Mouse (Mus musculus) left cerebral cortex, postnatal 10 days (tissue): ENCODE data around the gene Atp9a. TPM values are rescaled to one million over a fixed set of nuclear protein-coding genes. Genes with fewer than 3 reads are reported as not detected.
A peak's percentile ranks its signal among the peaks of the same experiment; 100 is the strongest.
"Not testable (repeated sequence)": the region's sequence is repeated elsewhere in the genome, so short reads cannot be mapped to it uniquely, and the experiment has no call there.

Source experiments
- DNase-seq, 2 experiments: peaks; one replicate each; pipeline ENCODE4 v3.0.0; 2021 to 2022; ENCODE audit warnings: low spot score in 2 of 2, mixed read lengths in 1 of 2; ENCODE audit errors: extremely low spot score in 1 of 2
- intact Hi-C: fragments of 180-260 bp; cut with DNase I; formaldehyde crosslinking; loops from one replicate; pipeline ENCODE4 v1.15.1; 2025
- total RNA-seq, 2 experiments: library from RNA; stranded (reverse); gene quantifications; 2 replicates each; pipeline ENCODE4 v1.2.3; 2021

The Atp9a gene
- total RNA-seq: 100 to 1,000 TPM; 486 to 487 TPM

- peak; percentile 64 to 87 for DNase-seq
- intact Hi-C loops: loop anchor here (5.0 kb wide), 1 partner anchor 50 kb away; no protein-coding TSS in a partner anchor
Observed at GRCm38 (mm10) chr2:168742059-168742627, at the start of gene Atp9a. Atp9a (minus strand) TSS chr2:168742409.

- intact Hi-C loops: no loop called here
- DNase-seq: no peak
Observed at GRCm38 (mm10) chr2:168791115-168791802, 49.0 kb upstream of the Atp9a start.

- intact Hi-C loops: no loop called here
- DNase-seq: no peak
Observed at GRCm38 (mm10) chr2:168786174-168786573, 44.0 kb upstream of the Atp9a start.

GRCm38 (mm10) chr2:168780596-168780995, 38.4 kb upstream of the Atp9a start:
- DNase-seq: no peak
- intact Hi-C loops: no loop called here

GRCm38 (mm10) chr2:168780024-168780423, 37.8 kb upstream of the Atp9a start:
- intact Hi-C loops: no loop called here
- peak in 1 of 2 experiments; percentile 55 for DNase-seq

- no peak for DNase-seq
- intact Hi-C loops: no loop called here
Observed at GRCm38 (mm10) chr2:168777481-168777880, 35.3 kb upstream of the Atp9a start.

GRCm38 (mm10) chr2:168776238-168776637, 34.0 kb upstream of the Atp9a start:
- intact Hi-C loops: no loop called here
- no peak for DNase-seq

GRCm38 (mm10) chr2:168769259-168769658, 27.1 kb upstream of the Atp9a start:
- intact Hi-C loops: loop anchor here (5.0 kb wide), 1 partner anchor 73 kb away; no protein-coding TSS in a partner anchor
- no peak for DNase-seq

- no peak for DNase-seq
- intact Hi-C loops: loop anchor here (5.0 kb wide), 1 partner anchor 75 kb away; no protein-coding TSS in a partner anchor
Observed at GRCm38 (mm10) chr2:168767582-168767981, 25.4 kb upstream of the Atp9a start, which contains the start of gene Sall4. Sall4 (minus strand) TSS chr2:168767943.

- DNase-seq: no peak
Observed at GRCm38 (mm10) chr2:168766538-168767361, 24.5 kb upstream of the Atp9a start.

GRCm38 (mm10) chr2:168765696-168766537, 23.7 kb upstream of the Atp9a start:
- DNase-seq: no peak
- intact Hi-C loops: loop anchor here (5.0 kb wide), 1 partner anchor 76 kb away; no protein-coding TSS in a partner anchor

More at GRCm38 (mm10) chr2:168766538-168767361, 24.5 kb upstream of the Atp9a start:
- intact Hi-C loops: loop anchor here (5.0 kb wide), 1 partner anchor 76 kb away; no protein-coding TSS in a partner anchor

- intact Hi-C loops: loop anchor here (5.0 kb wide), 1 partner anchor 77 kb away; no protein-coding TSS in a partner anchor
- DNase-seq: peak in 1 of 2 experiments; percentile 57
Observed at GRCm38 (mm10) chr2:168765065-168765681, 23.0 kb upstream of the Atp9a start.

- intact Hi-C loops: no loop called here
- DNase-seq: no peak
Observed at GRCm38 (mm10) chr2:168764460-168764867, 22.3 kb upstream of the Atp9a start.

- intact Hi-C loops: no loop called here
- no peak for DNase-seq
Observed at GRCm38 (mm10) chr2:168763785-168764184, 21.6 kb upstream of the Atp9a start.

- intact Hi-C loops: no loop called here
- no peak for DNase-seq
Observed at GRCm38 (mm10) chr2:168762411-168762815, 20.2 kb upstream of the Atp9a start.

- DNase-seq: no peak
- intact Hi-C loops: no loop called here
Observed at GRCm38 (mm10) chr2:168761954-168762353, 19.7 kb upstream of the Atp9a start.

GRCm38 (mm10) chr2:168761141-168761540, 18.9 kb upstream of the Atp9a start:
- DNase-seq: no peak
- intact Hi-C loops: no loop called here

- DNase-seq: not testable (repeated sequence)
- intact Hi-C loops: loop anchor here (5.0 kb wide), 1 partner anchor 52 kb away; no protein-coding TSS in a partner anchor
Observed at GRCm38 (mm10) chr2:168744406-168744805, 2.2 kb upstream of the Atp9a start.
